Mouse (Mus musculus) gonadal fat pad, adult 2 months (tissue): ENCODE measurements around the gene Vrk1. TPM values are rescaled to one million over a fixed set of nuclear protein-coding genes. Genes with fewer than 3 reads are reported as not detected.

Experiments used
- DNase-seq: peaks from one replicate; pipeline ENCODE4 v3.0.0-alpha.2; 2012; ENCODE audit warnings: low read depth
- polyA plus RNA-seq: library from polyadenylated mRNA; depleted of rRNA; stranded (reverse); fragments of >200 nt; gene quantifications from 2 replicates; pipeline ENCODE4 v1.2.3, GENCODE M21; 2012

Gene Vrk1
- polyA plus RNA-seq, 1 experiment = 5.9 TPM

- DNase-seq = no peak
Measured at GRCm38 (mm10) chr12:106046143-106046795, 36.2 kb downstream of the Vrk1 start.

- DNase-seq = no peak
Measured at GRCm38 (mm10) chr12:106052271-106052670, 42.2 kb downstream of the Vrk1 start.

- DNase-seq = peak; percentile 13
Measured at GRCm38 (mm10) chr12:106055799-106056198, 45.8 kb downstream of the Vrk1 start.

GRCm38 (mm10) chr12:106059873-106060573 lies 50.0 kb downstream of the Vrk1 start:
- no peak for DNase-seq

GRCm38 (mm10) chr12:106070434-106071155 lies 60.6 kb downstream of the Vrk1 start:
- DNase-seq = no peak

GRCm38 (mm10) chr12:106071575-106072166 lies 61.6 kb downstream of the Vrk1 start:
- DNase-seq = no peak

- no peak for DNase-seq
Measured at GRCm38 (mm10) chr12:106074371-106075155, 64.5 kb downstream of the Vrk1 start.

- no peak for DNase-seq
Measured at GRCm38 (mm10) chr12:106076131-106076530, 66.1 kb downstream of the Vrk1 start.

GRCm38 (mm10) chr12:106080511-106080910 lies 70.5 kb downstream of the Vrk1 start:
- no peak for DNase-seq

- DNase-seq = no peak
Measured at GRCm38 (mm10) chr12:106080945-106081747, 71.1 kb downstream of the Vrk1 start.

- DNase-seq = no peak
Measured at GRCm38 (mm10) chr12:106081748-106082140, 71.7 kb downstream of the Vrk1 start.

- DNase-seq = no peak
Measured at GRCm38 (mm10) chr12:106082191-106082957, 72.3 kb downstream of the Vrk1 start.

- no peak for DNase-seq
Measured at GRCm38 (mm10) chr12:106082958-106083381, 72.9 kb downstream of the Vrk1 start.

GRCm38 (mm10) chr12:106084126-106084525 lies 74.1 kb downstream of the Vrk1 start:
- no peak for DNase-seq

- DNase-seq = no peak
Measured at GRCm38 (mm10) chr12:106094827-106095226, 84.8 kb downstream of the Vrk1 start.

- DNase-seq = no peak
Measured at GRCm38 (mm10) chr12:106102003-106102402, 92.0 kb downstream of the Vrk1 start.

GRCm38 (mm10) chr12:106102726-106103643 lies 93.0 kb downstream of the Vrk1 start:
- no peak for DNase-seq

GRCm38 (mm10) chr12:106107272-106107671 lies 97.2 kb downstream of the Vrk1 start:
- DNase-seq = no peak
